Mouse (Mus musculus): ENCODE measurements at regions not wholly inside any gene's neighbourhood (a gene's known extent, or its start where the extent isn't known, plus 50 kb on each side); places are given as distances from the start of the nearest gene placed in this dataset.

- DNase-seq (ENCODE audit: low spot score in 2 of 2), result peak in 1 of 2 experiments; percentile 8
These were observed 437.5 kb downstream of the Meis1 start for GRCm38 (mm10) chr11:18581078-18581800.

DNA sequence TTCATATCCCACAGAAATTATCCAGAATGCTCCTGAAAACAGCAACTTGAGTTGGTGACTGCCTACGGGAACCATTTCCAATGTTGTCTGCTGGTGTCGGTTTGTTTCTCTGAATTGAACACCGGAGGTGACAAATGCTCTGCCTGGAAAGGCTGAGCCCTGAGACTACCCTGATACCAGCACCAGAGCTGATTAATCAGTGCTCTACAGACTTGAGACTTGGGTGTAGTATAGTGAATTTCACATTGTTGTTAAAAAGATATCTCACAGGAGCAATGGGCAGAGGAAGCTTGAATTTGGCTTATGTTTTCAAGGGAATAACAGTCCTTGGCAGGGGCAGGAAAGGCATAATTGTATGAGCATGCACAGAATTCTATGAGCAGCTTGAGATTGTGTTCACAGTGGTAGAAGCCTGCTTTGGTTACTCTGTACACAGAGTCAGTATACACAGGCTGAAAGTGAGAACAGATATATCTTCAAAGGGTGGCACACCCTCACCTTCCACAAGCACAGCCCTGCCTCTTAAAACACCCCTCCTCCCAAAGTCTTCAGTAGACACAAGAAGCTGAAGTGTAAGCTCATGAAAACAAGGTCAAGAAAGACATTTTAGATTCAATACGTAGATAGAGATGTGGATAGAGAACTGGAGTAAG, 447.1 kb downstream of the Meis1 start:
- DNase-seq (ENCODE audit: low spot score in 2 of 2), result no peak

- no peak for DNase-seq (ENCODE audit: low spot score in 2 of 2)
These were observed 455.8 kb downstream of the Meis1 start for GRCm38 (mm10) chr11:18563011-18563410.

DNA sequence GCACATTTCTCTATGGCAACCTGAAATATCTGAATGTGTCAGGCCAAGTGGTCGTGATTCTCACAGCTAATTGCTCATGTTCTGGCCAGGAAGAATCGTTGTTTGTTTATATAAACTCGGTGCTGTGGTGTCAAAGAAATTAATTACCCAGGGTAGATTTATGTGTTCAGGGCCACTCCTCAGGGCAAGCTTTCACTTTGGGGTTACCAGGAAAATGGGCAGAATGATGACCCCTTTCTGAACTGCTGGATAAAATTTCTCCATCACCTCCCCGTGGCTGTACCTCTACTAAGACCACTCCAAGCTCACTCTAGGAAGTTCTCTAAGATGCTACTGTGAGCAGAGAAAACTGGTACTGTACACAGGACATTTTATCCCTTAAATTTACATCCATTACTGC, 460.1 kb downstream of the Meis1 start:
- no peak for DNase-seq (ENCODE audit: low spot score in 2 of 2)

DNA sequence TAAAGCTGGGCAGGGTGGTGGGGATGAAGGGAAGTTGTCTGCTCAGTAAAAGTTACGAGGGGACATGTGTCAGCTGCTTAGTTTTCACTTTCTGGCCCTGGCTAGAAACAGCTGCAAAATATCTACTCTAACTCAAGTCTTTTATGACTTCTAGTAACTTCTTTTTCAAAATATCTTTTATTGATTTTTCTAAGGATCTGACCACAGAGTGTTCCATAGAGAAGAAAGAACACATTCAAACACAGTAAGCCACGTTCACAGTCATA, 483.3 kb downstream of the Meis1 start:
- no peak for DNase-seq (ENCODE audit: low spot score in 2 of 2)

DNA sequence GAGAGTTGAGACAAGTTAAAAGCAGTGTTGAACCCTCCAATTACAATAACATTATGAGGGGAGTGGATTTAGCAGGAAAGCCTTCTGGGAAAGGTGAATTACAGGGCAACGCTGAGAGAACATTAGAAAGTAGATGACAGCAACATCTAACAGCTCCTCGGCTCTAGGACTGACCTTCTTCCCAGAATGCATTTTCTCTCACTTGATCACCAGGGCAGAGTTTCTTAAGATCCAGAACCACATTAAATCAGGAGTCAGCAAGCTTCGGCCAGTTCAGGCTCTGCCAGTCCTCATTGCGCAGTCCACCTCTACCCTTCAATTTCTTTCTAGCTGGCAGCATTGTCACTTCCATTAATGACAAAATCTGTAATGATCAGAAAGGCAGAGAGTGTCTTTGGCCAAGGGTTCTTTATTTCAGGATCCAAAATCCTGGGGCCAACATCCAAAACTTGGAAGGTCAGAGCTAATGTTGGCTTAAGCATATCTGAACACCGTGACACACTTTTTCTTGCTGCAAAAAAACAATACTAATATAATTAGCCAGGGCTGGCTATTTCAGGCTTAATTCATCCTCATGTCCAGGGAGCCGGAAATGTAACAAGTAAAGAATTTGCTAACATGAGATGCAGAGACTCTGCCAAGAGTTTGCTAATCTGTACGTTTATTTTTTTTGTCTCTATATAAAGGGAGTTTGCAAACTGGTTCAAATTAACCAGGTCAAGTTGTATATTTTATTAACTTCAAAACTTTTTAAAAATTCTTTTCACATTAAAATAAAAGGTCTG, 483.8 kb downstream of the Meis1 start:
- no peak for DNase-seq (ENCODE audit: low spot score in 2 of 2)

DNA sequence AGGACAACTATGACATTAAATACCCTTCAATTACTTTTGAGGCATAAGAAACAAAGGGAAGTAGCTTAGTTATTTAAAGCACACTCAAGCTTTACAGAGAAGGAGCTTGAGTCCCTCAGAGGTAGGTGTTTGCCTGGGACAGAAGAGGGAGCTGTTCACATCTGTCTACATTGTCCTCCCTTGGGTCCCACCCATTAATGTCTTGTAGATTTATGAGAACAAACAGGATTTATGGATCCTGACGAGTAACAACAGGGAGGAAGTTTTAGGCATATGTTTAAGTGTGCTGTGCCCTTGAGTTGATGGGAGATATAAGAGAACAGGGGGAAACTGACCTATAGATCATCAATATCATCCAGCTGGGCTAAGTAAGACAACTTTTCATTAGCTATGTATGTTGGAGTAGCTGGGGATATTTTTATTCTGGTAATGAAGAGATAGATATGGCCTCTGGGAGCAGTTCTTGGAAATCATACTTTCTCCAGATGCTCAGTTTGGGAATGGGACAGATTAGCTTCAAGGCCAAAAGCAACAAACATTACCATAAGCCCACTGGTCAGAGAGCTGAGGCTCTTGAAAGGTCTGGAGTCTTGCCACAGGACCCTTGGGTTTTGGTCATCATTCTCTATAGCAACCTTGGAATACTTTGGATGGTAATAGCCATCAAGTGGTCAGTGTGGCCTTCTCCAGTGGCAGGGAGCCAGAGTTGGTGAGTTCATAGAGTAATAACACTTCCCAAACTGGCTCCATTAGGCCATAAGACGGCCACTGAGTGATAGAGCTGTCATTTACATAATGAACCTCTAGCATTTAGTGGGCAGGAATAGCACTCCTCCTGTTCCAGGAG, 487.3 kb downstream of the Meis1 start:
- no peak for DNase-seq (ENCODE audit: low spot score in 2 of 2)

DNA sequence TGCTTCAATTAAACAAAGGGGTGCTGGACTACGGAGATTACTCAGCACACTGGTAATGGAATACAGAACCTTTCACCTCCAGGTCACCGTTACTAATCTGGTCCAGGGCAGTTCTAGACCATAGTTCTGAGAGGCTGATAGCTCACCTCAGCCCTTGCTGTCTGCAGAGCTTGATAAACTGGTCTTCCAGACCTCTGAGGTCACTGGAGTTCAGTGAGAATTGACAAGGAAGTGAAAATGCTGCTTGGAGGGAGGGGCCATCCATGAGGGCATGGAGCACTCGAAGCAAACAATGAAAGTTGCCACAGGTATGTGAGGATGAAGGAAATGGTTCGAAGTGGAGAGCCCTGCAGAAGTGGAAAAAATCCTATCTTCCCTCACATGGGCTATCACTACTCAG, 490.2 kb downstream of the Meis1 start:
- DNase-seq (ENCODE audit: low spot score in 2 of 2), result no peak

GRCm38 (mm10) chr11:18495108-18495757, 523.6 kb downstream of the Meis1 start:
- DNase-seq (ENCODE audit: low spot score in 2 of 2), result no peak

- no peak for DNase-seq (ENCODE audit: low spot score in 2 of 2)
These were observed 524.8 kb downstream of the Meis1 start for GRCm38 (mm10) chr11:18493981-18494380.

GRCm38 (mm10) chr11:18493086-18493485, 525.7 kb downstream of the Meis1 start:
- DNase-seq (ENCODE audit: low spot score in 2 of 2), result no peak

GRCm38 (mm10) chr11:18489517-18490256, 529.1 kb downstream of the Meis1 start:
- no peak for DNase-seq (ENCODE audit: low spot score in 2 of 2)

DNA sequence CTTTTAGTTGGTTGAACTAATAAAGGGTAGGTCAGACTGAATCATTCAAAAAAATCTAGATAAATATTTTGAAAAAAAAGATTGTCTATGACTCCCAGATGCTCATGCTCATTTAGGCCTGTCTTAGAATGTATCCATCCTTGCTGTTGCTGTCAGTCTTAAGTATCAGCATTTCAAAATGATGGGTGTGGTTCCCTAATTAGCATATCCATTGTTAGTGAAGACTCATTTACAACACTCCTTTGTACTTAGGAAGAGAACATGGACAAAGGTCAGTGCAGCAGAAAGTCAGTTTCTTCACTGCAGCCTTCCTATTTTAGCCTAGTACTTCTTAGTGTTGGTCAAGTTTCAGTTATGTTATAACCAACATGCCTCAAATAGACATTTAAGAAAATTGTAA, 525.2 kb upstream of the Etaa1 start:
- no peak for DNase-seq (ENCODE audit: low spot score in 2 of 2)

- no peak for DNase-seq (ENCODE audit: low spot score in 2 of 2)
These were observed 497.6 kb upstream of the Etaa1 start for GRCm38 (mm10) chr11:18451271-18451670.

- DNase-seq (ENCODE audit: low spot score in 2 of 2), result no peak
These were observed 495.2 kb upstream of the Etaa1 start for GRCm38 (mm10) chr11:18448879-18449278.

DNA sequence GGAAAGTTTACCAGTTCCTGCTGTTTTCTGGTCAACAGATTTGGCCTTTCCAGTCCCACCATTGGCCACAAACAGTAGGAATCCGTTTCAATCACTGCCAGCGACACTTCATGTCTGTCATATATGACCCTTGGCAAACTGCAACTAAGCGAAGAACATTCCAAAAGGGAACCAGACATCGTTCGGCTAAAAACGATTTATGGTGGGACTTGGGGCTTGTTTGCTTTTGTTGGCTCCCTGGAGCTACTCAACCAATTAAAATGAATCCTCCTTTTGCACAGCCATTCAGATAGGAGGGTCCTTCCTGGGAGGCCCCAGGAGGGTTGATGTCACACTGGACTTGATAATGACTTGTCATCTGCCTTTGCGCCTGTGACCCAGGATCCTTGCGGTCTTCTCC, 490.9 kb upstream of the Etaa1 start:
- DNase-seq (ENCODE audit: low spot score in 2 of 2), result no peak

DNA sequence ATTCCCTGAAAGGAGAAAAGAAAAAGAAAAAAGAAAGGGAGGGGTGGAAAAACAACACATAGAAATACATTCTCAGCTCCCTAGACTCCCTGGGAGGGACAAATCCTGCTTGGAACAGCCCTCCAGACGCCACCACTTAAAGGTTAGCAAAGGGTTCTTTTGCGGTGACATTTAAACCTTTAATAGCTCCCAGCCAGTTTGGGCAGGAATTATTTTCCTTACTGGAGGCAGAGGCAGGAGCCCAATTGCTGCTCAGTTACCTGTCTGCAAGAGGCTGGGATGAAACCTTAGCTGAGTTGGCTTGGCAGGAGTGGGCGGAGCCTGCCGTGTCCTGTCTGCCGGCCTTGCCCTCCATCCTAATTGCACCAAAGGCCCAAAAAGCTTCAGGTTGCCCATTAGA, 490.4 kb upstream of the Etaa1 start:
- DNase-seq (ENCODE audit: low spot score in 2 of 2), result no peak

DNA sequence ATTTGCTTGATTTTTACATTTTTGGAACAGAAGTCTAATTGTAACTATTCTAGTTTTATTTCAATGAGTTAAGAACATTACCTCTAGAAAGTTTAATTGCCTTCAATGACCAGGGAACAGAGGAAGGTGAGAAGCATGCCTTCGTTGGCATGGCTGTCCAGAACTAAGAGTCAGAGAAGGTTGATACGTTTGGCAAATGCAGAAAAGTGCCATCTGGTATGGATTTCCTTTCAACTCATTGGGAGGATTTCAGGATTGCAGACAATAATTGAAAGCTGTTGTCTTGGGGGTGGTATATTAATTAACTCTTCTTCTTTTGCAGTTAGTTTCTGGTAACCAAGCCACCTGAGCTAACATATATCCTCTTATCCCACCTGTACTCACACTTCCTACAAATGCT, 489.5 kb upstream of the Etaa1 start:
- no peak for DNase-seq (ENCODE audit: low spot score in 2 of 2)

DNA sequence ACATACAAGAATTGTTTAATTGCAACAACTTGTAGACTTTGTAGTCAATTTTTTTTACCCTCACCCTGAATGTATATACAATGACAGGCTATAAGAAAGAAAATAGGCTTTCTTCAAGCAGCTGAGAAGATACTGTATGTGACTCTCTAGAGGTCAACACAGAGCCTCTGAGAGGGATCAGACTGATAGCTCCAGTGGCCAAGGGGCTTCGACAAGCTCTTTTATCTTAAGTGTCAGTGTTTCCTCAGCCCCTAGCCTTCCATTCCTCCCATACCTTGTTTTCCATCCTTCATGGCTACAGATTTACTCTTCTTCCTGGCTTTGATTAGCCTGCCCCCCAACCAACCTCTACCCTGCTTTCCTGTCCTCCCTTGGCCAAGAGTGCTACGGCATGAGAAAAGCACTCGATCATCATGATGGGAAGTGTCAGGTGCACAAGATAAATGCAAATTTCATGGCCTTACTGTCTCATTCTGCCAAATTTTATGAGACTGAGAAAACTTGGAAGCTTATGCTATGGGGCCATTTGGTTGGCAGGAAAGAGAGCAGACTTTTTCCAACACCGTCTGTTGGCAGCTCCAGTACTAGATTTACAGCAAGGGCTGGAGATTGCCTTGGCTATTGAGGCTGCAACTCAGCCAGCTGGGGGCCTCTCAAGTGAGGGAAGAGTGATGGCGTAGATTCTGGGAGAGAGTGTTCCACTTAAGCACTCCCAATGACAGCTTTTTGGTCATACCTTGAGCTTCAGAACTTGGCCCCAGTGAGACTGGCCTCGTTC, 484.3 kb upstream of the Etaa1 start:
- DNase-seq (ENCODE audit: low spot score in 2 of 2), result no peak

- DNase-seq (ENCODE audit: low spot score in 2 of 2), result no peak
These were observed 467.4 kb upstream of the Etaa1 start for GRCm38 (mm10) chr11:18421076-18421475.
